Mouse (Mus musculus) embryo, embryonic 9.5 days (tissue): ENCODE measurements around the gene Chst11.

Experiments
- DNase-seq: peaks from one replicate; pipeline ENCODE4 v3.0.0-alpha.2; 2017; ENCODE audit errors: extremely low spot score

The Chst11 gene

DNA sequence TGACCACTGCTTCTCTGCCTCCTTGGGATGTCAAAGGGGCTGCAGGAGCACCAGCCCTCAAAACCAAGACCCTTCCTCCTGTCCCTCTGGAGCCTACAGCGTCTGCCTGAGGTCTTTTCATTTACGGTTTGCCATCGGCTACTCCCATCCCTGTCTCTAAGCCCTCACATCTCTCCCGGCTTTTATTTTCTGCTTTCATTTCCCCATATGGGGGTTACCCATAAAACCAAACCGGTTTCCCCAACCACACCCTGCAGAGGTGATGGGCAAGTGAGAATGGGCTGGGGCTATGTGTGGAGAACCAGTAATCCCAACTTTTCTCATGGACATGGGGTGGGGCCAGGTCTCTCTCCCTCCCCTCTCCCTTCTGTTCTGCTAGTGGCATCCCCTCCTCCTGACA lies 156.1 kb downstream of the Chst11 start:
- DNase-seq: no peak

GRCm38 (mm10) chr10:83143049-83143448 lies 157.8 kb downstream of the Chst11 start:
- no peak for DNase-seq

DNA sequence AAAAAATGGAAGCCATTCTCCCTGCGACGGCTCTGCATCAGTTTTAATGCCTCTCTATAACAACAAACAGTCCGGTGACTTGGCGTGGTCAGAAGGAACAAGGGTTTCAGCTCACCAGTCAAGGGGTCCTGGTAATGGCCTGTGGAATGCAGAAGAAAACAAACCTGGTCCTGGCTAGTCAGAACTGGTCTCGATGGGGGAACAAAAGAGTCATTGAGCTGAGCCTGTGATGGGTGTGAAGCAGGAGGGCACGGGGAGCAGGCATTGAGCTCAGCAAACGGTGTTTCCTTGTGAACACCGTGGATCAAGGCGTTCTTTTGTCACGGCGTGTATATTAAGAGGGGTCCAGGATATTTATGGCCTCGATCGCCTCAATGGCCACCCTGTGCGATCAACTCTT lies 160.5 kb downstream of the Chst11 start:
- peak; percentile 54 for DNase-seq

DNA sequence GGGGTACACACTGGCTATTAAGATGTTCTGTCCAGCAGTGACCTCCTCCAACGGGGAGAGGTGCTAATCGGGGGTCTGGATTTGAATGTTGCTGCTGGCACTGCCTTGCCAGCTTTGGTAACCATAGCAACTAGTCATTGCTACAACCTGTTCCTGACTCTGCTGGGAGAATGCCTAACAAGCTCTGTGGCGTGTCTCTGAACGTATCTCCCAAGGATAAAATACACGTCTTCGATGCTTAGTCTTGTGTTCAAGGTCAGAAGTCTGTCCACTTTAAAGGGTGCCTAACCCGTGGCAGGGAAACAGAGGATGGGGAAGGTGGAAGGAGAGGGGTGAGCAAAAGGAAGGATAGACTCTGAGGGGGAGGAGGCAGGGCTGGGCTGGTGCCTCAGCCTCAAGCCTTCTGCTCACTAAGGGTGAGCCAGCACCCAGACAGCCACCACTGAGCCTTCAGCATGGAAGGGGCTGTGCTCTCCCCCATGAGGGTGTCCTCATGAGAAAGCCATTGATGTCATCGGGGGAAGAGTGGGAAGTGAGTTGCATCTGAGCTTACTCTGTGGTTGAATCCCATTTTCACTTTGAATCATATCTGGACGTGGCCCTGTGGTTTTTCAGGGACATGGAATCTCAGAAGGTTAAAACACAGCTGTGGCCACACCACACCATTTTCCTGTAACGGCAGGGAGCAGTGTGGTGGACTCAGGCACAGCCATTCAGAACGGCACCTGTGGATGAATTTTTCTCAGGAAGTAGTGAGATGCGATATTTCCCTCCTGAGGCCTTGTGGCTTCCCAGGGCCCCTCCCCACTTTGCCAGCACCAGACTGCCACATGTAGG lies 164.3 kb downstream of the Chst11 start:
- DNase-seq: no peak

DNA sequence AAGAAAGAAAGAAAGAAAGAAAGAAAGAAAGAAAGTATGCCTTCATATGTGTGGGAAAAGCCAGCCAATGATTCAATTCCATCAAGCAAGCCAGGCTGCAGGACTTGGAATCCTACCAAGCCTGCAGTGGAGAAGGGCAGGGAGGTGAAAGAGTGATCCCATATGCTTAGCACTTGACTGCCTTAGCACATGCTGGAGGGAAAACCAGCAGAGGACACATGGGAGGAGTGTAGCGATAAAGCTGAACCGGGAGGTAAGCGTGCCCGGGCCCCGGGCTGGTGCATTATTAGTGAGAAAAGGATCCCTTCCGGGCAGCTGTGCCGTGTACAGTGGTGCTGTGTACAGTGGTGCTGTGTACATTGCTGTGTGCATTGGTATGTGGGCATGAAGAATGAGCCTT lies 165.3 kb downstream of the Chst11 start:
- no peak for DNase-seq

GRCm38 (mm10) chr10:83151362-83151761 lies 166.1 kb downstream of the Chst11 start:
- DNase-seq: no peak

DNA sequence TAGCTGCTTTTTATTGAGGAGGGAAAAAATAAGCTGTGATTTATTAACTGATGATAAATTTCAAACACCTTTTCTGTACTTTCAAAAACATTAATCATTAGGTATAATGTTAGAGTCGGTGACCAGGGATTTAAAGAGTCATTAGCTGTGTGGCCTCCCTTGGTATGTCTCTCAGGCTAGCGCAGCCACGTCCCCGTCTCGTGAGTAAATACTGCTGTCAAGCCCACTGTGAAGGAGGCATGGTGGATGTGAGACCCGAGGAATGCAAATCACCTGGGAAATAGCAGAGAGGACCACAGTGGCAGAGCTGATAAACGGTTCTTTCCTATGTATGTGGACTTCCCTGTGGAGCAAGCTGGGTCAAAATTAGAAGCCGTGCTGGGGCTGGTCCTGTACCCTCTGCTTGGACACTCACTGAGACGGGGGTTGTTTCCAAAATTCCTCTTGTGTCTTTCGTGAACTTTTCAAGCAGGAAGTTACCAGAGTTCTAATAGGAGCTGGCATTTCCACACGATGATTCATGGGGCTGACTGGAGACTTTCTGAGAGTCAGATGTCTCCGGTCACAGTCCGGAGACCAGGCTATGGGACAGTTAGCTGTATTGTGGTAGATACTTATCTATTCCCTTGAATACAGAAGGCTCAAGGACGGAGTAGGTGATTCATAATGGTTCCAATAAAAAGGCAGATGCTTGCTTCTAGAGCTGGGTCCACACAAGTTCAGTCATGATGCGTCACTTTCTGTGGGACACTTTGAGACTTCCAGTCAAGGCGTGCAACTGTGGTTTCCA lies 166.8 kb downstream of the Chst11 start:
- DNase-seq: no peak

GRCm38 (mm10) chr10:83152723-83153122 lies 167.4 kb downstream of the Chst11 start:
- no peak for DNase-seq

DNA sequence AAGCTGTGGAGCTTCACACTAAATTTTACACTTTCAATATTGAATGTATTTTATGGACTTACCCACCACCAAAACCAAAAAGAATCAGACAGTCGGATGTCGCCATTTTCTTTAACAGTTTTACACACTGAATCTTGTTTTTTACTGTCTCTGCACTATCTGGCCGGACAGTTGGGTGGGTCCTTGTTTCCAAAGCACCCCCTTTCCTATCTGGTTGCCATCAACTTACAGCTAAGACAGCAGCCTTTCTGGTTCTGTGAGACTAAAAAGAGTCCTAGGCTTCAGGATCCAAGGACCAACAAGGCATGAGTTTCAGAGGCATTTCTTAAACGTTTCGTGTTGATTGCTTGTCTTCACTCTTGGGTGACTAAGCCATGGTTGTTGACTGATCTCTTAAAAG lies 168.1 kb downstream of the Chst11 start:
- DNase-seq: no peak

- no peak for DNase-seq
Observed at GRCm38 (mm10) chr10:83153887-83154286, 168.6 kb downstream of the Chst11 start.

DNA sequence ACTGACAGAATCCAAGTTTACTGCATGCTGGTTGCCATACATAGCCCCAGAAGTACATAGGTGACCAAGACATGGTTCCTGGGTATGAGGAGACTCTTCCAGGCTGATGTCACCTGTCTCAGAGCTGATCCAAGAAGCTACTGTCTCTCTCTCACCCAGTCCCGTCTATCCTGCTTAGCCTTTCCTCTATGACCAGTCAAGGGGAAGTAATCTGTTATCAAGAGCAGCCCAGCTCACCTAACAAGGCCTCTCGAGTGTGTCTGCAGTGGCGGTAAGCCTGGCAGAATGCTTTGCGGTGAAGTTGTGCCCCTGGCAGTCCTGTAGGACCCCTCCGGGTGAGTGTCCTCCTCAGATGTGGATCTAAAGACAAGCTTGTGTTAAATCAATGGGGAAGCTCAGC lies 172.0 kb downstream of the Chst11 start:
- no peak for DNase-seq

DNA sequence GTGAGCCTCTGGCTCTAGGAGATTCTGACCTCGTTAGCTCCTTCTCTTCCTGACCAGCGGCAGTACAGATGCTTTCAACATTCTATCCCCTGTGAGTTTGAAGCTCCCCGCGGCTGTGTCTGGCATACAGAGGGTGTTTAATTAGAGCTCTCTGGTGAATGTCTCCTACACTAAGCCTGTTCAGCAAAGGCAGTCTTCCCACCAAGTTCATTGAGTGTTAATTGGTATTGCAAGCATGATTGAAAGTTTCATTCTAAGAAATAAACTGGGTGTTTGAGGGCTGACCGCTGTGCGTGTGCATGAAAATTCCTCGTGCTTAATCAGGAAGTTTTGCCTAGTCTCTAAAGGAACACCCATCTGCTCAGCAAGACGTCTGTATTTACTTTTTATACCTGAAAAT lies 173.0 kb downstream of the Chst11 start:
- no peak for DNase-seq

GRCm38 (mm10) chr10:83159229-83159628 lies 173.9 kb downstream of the Chst11 start:
- no peak for DNase-seq

DNA sequence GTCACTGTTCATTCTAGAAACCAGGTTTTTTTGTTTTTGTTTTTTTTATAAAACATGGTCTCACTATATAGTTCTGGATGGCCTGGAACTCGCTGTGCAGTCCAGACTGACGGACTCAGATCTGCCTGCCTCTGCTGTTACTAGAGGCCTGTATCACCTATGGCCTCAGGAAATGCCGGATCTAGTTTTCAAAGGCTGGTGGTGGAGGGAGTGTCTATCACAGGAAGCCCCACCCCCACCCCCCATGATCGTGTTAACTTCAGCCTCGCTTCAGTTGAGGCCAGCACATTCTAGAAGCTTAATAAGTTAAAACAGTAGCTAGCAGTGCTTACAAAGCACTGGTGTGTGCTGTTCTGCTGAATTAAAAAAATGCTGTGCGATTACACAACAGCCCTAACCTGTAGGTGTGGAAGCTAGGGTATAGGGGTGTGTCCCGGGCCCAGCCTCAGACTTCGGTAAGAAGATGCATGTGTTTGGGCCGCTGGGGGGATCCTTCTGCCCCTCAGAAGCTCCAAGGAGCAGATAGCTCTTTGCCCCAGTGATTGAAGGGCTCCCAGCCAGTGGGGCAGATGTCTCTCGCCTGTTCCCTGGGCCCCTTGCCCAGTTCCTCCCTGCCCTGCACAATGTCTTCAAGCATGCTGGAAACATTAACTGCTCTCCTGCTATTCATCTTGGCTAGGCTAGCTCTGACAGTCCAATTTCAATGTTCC lies 176.5 kb downstream of the Chst11 start:
- no peak for DNase-seq

DNA sequence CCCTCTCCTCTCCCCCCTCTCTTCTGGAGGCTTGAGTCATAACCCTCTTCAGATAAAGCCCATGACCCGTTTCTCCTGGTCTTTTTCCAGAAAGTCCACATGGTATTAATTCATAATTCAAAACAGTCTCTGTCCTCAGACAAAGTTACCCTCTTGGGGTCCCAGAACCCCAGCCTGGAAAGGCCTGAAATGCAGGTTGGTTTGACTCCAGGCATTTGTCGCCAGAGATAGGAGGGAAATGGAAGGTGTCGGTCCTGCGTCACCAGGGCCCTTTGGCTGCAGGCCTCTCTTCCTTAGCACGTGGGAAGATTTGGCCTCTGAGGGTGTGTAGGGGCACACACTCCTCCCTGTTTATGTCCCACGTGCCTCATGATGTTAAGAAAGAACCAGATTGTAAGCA lies 178.6 kb downstream of the Chst11 start:
- no peak for DNase-seq

GRCm38 (mm10) chr10:83164901-83165435 lies 179.7 kb downstream of the Chst11 start:
- no peak for DNase-seq

DNA sequence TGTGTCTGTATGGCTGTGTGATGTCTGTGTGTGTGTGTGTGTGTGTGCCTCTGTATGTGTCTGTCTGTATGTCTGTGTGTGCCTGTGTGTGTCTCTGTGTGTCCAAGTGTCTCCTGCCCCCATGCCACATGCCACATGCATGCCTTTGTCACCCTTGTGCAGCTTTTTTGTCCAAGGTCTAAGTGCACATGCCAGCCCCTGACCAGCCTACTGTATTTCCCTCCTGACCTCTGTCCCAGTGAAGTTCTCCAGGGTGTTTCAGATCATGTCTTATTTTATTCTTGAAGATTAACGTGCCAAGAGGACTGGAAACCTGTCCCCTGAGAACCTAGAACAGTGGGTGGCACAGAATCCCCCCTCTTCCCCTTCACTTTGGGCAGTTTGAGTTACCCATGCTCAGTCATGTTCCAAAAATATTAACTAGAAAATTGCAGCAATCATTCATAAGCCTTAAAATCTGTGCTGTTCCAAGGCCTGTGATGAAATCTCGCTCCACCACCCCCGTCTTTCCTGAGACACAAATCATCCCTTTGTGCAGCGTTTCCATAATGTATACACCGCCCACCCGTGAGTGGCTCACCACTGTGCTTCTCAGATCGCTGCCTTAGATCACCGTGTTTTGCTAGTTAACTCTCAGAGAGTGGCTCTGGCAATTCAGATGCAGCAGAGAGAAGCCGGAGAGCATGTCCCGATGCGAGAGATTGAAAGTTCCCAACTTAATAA lies 180.4 kb downstream of the Chst11 start:
- no peak for DNase-seq

GRCm38 (mm10) chr10:83166272-83166671 lies 181.0 kb downstream of the Chst11 start:
- DNase-seq: no peak

DNA sequence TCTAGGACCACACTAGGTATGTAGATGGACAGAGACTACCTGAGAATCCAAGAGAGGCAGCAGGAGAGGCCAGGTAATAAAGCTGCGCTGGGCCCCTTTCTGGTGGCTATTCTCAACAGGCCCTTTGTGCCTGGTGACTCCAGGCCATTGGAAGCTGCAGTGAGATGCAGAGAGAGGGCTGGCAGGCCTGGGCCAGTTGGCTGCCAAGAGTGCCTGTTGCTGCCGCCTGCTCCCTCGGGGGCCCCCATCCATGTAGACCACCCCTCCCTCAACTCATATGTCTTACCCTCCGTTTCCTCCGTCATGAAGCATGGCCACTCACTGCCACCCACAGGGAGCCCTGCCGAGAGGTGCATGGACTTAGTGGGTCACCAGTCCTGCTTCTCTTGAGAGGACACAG lies 182.2 kb downstream of the Chst11 start:
- DNase-seq: no peak

- no peak for DNase-seq
Observed at GRCm38 (mm10) chr10:83168303-83169056, 183.2 kb downstream of the Chst11 start.

DNA sequence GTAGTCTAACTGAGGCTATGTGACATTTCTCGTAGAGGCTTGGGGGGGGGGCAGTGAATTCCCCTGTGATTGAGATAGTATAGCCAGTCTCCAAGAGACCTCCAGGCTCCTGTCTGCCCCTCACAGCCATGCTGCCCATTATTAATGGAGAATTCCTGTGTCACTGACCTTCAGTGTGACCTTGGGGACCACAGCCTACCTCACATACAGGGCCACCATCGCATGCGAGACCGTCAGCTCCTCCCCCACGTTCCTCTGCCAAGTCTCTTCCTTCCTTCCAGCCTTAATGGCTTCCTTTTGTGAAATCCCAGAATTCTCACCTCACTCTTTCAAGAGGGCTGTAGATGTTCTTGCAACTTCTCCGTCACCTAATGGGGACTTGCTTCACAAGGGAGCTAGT lies 184.3 kb downstream of the Chst11 start:
- DNase-seq: no peak
